Mouse (Mus musculus): ENCODE measurements at regions not wholly inside any gene's neighbourhood (a gene's known extent, or its start where the extent isn't known, plus 50 kb on each side); places are given as distances from the start of the nearest gene placed in this dataset.

DNA sequence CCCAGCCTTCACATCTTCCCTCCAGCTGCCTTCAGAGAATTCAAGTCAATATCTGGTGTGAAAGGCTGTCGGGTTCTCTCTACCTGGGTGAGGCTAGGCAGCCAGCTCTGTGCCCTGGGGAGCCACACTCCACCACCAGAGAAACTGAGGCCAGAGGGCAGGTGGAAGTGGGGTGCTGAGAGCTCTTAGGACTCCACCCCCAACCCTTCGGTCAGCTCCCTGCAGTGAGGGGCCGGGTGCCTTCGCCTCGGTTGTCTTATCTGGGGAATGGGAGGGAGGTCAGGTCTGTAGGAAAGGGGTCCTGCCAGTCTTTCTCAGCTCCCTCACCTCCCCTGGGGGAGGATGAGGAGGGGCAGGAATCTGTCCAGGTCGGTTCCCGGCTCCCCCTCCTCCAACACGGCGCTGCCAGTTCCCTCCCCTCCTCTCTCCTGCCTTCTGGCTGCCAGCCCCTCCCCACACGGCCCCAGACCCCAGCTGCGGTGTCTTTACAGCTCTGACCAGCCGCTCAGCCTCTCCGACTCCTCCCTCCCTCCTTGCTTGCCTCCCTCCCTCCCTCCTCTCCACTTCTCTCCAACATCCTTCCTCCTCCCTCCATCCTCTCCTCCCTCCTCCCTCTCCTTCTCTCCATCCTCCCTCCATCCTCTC lies 97.8 kb downstream of the Cstad start:
- no peak for TF ChIP-seq CTCF (conservative IDR thresholded peaks at IDR 0.05 in 1 of 2, IDR thresholded peaks at IDR 0.05 in 1 of 2; ENCODE audit: low read depth in 2 of 2, low read length in 2 of 2)
- TF ChIP-seq USF1 (IDR thresholded peaks at IDR 0.05; ENCODE audit: low read depth, low read length): no peak

Data from CH12.LX (cell line).